Mouse (Mus musculus): ENCODE data around the gene Slc16a3. TPM values are rescaled to one million over a fixed set of nuclear protein-coding genes. Genes with fewer than 3 reads are reported as not detected.

Slc16a3 gene
- polyA plus RNA-seq, 1 experiment from 2014 or later = 92.6 TPM

DNA sequence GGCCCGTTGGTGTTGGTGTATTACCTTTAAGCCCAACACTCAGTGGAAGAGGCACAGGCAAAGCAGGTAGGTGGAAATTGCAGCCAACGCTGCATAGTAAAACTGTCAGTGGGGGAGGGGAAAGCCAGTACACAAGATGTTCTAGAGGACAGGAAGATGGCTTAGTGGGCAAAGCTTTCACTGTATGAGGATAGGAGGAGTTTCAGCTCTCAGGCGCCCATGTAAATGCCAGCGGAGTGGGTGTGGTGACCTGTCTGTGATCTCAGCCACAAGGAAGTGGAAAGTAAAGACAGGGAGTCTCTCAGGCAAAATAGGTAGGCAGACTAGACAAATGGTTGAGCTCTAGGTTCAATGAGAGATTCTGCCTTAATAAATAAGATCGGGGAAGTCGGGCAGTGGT is 7.3 kb upstream of the Slc16a3 start:
- no peak overlapping the region for H3K27ac ChIP-seq (ENCODE audit: low read length)
- no peak overlapping the region for H3K9ac ChIP-seq (ENCODE audit: low read depth, low read length)
- no peaks in the 10 kb centered on the region; the same call in 1 of the 2 replicates for H3K4me1 ChIP-seq (ENCODE audit: control insufficient read depth, insufficient read depth, low read length)
- no peak overlapping the region for H3K4me3 ChIP-seq (ENCODE audit: low read length)
- no peak for ATAC-seq
- no peaks in the 10 kb centered on the region for H3K9me3 ChIP-seq (ENCODE audit: control insufficient read depth, low read length)
- no peak overlapping the region for H3K4me2 ChIP-seq (ENCODE audit: low read depth, low read length)
- WGBS = 81% methylated on average over 6 of the region's 6 CpGs
- no peaks in the 10 kb centered on the region for H3K27me3 ChIP-seq (replicated peaks; ENCODE audit: control insufficient read depth, insufficient read depth, low read length)
- H3K36me3 ChIP-seq (ENCODE audit: control insufficient read depth, insufficient read depth, low read length) = no peaks in the 10 kb centered on the region

DNA sequence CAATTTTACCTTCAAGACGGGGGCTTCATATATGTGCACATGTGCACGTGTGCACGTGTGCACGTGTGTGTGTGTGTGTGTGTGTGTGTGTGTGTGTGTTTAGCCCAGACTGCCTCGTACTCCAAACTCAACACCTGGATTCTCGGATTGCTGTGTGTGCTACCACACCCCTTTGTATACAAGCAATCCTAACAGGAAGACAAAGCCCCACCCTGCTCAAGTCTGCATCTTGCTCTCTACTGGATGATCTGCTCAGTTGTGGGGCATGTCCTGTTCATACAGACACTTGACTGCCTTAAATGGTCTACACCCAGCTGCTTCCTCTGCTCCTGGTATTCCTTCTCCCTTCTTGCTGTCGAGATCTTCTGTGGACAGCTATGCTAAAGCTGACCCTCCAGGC is 3.0 kb upstream of the Slc16a3 start:
- Histone ChIP-seq H3K4me1 (ENCODE audit: control insufficient read depth, insufficient read depth, low read length) (peaks cover 11% of the 10 kb centered on the region; the same call in 1 of the 2 replicates), H3K27me3 (replicated peaks; ENCODE audit: control insufficient read depth, insufficient read depth, low read length) (no peaks in the 10 kb centered on the region), H3K36me3 (ENCODE audit: control insufficient read depth, insufficient read depth, low read length) (no peaks in the 10 kb centered on the region), H3K9ac (ENCODE audit: low read depth, low read length) (no peak overlapping the region), H3K9me3 (ENCODE audit: control insufficient read depth, low read length) (no peaks in the 10 kb centered on the region), H3K27ac (ENCODE audit: low read length) (no peak overlapping the region), H3K4me3 (ENCODE audit: low read length) (no peak overlapping the region), H3K4me2 (ENCODE audit: low read depth, low read length) (no peak overlapping the region)
- 78% methylated on average over 7 of the region's 7 CpGs for WGBS
- ATAC-seq = no peak

DNA sequence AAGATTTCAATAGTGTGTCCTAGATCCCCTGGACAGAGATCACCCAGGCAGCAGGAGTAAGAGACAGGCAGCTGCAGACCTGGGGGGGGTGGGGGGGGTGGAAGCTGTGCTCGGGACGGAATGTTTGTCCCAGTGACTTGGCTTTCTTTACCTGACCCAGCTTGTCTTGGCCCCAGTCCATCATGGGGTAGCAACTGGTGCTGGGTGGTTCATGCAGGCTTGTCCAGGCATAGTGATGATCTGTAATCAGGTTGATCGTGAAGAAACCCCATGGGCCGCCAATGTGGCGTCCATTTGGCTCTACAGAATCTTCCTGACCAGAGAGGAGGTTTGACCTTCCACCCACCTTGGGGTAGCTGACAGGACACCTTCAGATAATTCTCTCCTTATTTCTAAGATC is 2.4 kb upstream of the Slc16a3 start:
- no peak for ATAC-seq
- no peak overlapping the region for H3K27ac ChIP-seq (ENCODE audit: low read length)
- no peak overlapping the region for H3K4me3 ChIP-seq (ENCODE audit: low read length)
- peaks cover 16% of the 10 kb centered on the region; the same call in 1 of the 2 replicates for H3K4me1 ChIP-seq (ENCODE audit: control insufficient read depth, insufficient read depth, low read length)
- no peaks in the 10 kb centered on the region for H3K36me3 ChIP-seq (ENCODE audit: control insufficient read depth, insufficient read depth, low read length)
- H3K4me2 ChIP-seq (ENCODE audit: low read depth, low read length) = no peak overlapping the region
- H3K9me3 ChIP-seq (ENCODE audit: control insufficient read depth, low read length) = no peaks in the 10 kb centered on the region
- 88% methylated on average over 5 of the region's 5 CpGs for WGBS
- no peak overlapping the region for H3K9ac ChIP-seq (ENCODE audit: low read depth, low read length)
- no peaks in the 10 kb centered on the region for H3K27me3 ChIP-seq (replicated peaks; ENCODE audit: control insufficient read depth, insufficient read depth, low read length)

DNA sequence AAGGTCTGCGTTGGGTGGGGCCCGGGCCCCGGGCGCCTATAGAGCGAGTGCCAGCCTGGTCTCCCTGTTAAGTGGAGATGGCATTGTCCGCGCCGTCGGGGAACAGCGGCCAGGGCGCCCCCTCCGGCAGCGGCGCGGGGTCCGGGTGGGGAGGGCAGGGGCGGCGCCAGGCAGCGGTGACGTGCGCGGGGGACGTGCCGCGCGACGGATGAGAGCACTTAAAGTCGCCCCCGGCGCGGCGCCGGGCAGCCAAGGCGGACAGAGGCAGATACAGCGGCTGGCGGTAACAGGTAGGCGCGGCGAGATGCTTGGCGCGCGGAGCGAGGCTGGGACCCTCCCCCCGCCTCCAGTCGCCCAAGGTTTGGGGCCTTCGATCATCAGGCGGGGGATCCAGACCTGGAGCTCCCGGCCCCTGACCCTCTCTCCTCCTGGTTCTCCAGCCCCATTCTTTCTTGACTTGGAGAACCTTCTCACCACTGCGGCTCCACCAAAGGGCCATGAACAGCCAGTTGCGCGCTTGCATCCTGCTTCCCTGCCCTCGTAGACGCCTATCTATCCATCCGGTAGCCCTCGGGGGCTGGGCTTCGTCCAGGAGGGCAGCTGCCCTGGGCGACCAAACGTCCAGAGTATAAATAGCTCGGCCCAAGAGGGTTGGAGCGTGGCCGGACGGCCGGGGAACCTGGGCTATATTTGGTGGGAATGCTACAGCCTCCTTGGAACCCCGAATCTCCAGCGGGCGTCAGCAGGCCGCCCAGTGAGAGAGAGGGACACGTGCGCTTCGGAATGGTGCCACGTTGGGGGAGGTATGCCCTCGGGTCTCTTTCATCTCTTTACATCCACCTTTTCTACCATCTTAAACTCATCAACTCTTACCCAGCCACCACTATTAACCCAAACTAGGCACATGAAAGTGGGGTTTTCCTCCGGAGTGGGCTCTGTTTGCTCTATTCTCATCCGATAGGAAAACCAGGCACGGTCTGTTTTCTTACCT is 876 bp downstream of the Slc16a3 start:
- Histone ChIP-seq H3K9ac (ENCODE audit: low read depth, low read length) (peak overlapping the region; percentile 76), H3K4me2 (ENCODE audit: low read depth, low read length) (peak overlapping the region; percentile 83), H3K9me3 (ENCODE audit: control insufficient read depth, low read length) (no peaks in the 10 kb centered on the region), H3K4me1 (ENCODE audit: control insufficient read depth, insufficient read depth, low read length) (peaks cover 29% of the 10 kb centered on the region), H3K36me3 (ENCODE audit: control insufficient read depth, insufficient read depth, low read length) (no peaks in the 10 kb centered on the region), H3K27me3 (replicated peaks; ENCODE audit: control insufficient read depth, insufficient read depth, low read length) (no peaks in the 10 kb centered on the region), H3K27ac (ENCODE audit: low read length) (peak overlapping the region; percentile 73), H3K4me3 (ENCODE audit: low read length) (peak overlapping the region; percentile 65)
- WGBS = 2% methylated on average over 73 of the region's 75 CpGs
- peak; percentile 54 for ATAC-seq

DNA sequence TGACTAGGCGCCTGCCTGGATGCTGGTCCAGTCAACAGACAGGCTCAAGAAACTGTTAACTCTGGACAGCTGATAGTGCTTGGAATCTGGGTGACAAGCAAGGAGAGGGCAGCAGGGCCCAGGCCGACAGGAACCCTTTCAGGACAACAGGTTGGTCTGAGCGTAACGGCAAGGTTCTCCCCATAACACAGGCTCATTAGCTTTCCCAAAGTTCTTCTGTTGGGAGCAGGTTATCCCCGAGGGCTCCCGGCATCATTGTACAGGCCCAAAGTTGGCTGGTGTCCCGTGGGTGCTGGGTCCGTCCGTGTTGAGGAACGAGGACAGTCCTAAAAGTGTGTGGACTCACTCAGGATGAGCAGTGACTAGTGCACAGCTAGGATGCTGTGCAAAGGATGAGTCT is 1.6 kb downstream of the Slc16a3 start:
- Histone ChIP-seq H3K4me3 (ENCODE audit: low read length) (peak overlapping the region; percentile 65), H3K9ac (ENCODE audit: low read depth, low read length) (peak overlapping the region; percentile 76), H3K4me2 (ENCODE audit: low read depth, low read length) (peak overlapping the region; percentile 83), H3K27me3 (replicated peaks; ENCODE audit: control insufficient read depth, insufficient read depth, low read length) (no peaks in the 10 kb centered on the region), H3K9me3 (ENCODE audit: control insufficient read depth, low read length) (no peaks in the 10 kb centered on the region), H3K36me3 (ENCODE audit: control insufficient read depth, insufficient read depth, low read length) (no peaks in the 10 kb centered on the region), H3K27ac (ENCODE audit: low read length) (peak overlapping the region; percentile 73), H3K4me1 (ENCODE audit: control insufficient read depth, insufficient read depth, low read length) (peaks cover 33% of the 10 kb centered on the region)
- no peak for ATAC-seq
- WGBS = 28% methylated on average over 10 of the region's 10 CpGs

DNA sequence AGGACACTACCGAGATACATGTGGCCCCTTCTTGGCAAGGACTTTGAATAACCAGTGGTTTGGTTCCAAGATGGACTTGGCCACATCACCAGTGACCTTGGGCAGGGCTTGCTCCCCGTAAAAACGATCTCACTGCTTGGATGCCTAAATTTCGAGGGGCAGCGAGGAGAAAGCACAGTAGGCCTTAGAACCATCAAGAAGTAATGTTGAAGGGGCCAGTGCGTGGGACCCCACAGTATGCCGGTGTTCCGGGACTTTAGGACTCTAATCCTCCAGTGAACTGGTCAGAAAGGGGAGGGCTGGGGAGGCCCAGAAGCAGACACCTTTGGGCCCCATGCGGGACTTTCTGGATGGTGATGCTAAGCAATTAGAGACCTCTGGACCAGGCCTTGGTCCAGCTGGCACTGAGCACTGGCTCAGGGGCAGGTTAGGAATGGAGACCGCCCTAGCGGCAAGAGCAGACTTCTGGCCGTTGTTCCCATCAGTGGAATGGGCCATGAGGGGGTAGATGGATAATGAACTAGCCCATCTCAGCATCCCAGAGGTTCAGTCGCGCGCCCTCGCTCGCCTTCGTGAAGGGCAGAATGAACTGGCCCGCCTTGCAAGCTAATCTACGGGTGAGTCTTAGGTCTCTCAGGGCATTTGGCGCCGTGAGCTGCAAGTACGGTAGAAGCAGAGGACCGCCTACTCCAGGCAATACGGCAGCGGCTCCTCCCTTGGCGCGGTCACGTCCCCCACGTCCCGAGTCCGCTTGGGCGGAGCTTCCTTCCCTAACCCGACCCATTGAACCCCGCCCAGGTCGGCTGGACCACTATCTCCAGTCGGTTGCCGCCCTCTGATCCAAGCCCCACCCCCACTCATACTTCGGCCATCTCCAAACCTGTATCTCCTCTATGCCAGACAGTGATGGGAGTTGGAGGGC is 2.3 kb downstream of the Slc16a3 start:
- Histone ChIP-seq H3K27ac (ENCODE audit: low read length) (peak overlapping the region; percentile 72), H3K36me3 (ENCODE audit: control insufficient read depth, insufficient read depth, low read length) (no peaks in the 10 kb centered on the region), H3K9ac (ENCODE audit: low read depth, low read length) (peak overlapping the region; percentile 76), H3K4me2 (ENCODE audit: low read depth, low read length) (peak overlapping the region; percentile 83), H3K4me3 (ENCODE audit: low read length) (peak overlapping the region; percentile 65), H3K4me1 (ENCODE audit: control insufficient read depth, insufficient read depth, low read length) (peaks cover 37% of the 10 kb centered on the region), H3K27me3 (replicated peaks; ENCODE audit: control insufficient read depth, insufficient read depth, low read length) (no peaks in the 10 kb centered on the region), H3K9me3 (ENCODE audit: control insufficient read depth, low read length) (no peaks in the 10 kb centered on the region)
- WGBS = 4% methylated on average over 39 of the region's 39 CpGs
- ATAC-seq = peak; percentile 87

DNA sequence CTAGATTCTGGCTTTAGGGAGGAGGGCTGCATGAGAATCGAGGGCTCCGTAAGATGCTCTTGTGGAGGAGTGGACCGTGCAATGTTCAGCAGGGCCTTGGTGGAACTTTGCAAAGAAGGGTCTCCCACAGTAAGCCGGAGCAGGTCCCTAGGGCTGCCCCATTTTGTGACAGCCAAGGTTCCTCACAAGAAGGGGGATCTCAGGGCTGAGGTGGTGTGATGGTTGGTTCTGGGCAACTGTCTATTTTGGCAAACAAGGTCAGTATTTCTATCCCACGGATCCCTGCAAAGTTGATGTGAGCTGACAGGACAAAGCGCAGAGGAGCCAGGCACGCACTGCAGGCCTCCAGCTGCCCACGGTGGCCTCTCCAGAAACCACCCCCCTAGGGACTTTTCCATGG is 3.0 kb downstream of the Slc16a3 start:
- WGBS = 29% methylated on average over 8 of the region's 8 CpGs
- Histone ChIP-seq H3K9ac (ENCODE audit: low read depth, low read length) (peak overlapping the region; percentile 52; the same call in 1 of the 2 replicates), H3K4me1 (ENCODE audit: control insufficient read depth, insufficient read depth, low read length) (peaks cover 37% of the 10 kb centered on the region), H3K4me2 (ENCODE audit: low read depth, low read length) (peak overlapping the region; percentile 83), H3K27ac (ENCODE audit: low read length) (peak overlapping the region; percentile 60), H3K27me3 (replicated peaks; ENCODE audit: control insufficient read depth, insufficient read depth, low read length) (no peaks in the 10 kb centered on the region), H3K36me3 (ENCODE audit: control insufficient read depth, insufficient read depth, low read length) (peaks cover 2% of the 10 kb centered on the region; the same call in 1 of the 2 replicates), H3K9me3 (ENCODE audit: control insufficient read depth, low read length) (no peaks in the 10 kb centered on the region), H3K4me3 (ENCODE audit: low read length) (peak overlapping the region; percentile 65)
- ATAC-seq = no peak

DNA sequence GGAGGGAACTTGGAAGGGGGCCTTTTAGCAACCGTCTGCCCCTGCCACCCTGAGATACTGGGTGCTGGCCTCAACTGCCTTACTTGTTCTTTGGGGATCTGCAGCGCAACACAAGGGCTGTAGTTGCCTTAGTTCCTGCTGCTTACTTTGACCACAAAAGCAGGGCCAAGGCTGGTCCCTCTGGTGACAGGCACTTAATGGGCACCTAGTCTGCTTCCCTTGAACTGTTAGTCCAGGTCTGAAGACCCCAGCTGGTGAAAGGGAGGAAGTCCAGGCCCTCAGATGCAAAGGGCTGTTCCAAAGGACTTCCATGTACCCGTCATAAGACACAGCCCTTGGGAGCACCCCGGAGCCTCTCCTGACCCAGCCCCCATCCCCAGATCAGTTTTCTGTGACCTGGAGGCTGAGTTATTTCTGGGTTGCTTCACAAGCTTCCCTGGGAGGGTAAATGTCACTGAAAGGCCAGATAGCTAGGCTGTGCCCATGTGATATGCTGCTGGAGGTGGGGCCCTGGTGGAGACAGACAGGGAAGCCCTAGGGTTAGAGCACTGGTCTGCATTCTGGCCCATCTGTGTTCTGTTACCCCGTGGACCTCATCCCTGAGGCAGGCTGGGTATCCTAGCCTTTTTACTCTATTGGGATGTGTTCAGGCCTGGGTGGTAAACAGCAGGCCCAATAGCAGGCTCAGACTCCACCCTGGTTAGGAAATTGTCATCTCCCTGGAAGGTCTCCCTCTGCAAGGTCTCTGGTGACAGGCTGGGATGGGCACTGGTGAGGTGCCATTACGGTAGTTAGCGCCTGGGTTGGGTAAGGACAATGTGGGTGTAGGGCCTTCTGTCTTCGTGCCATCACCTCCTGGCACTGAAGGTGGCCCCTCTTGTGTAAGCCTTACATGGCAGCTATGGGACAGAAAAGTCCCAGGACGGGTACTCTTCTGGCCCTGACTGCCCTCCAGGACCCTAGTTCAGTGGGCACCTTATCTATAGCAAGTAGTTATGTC is 3.8 kb downstream of the Slc16a3 start:
- no peak for ATAC-seq
- H3K27ac ChIP-seq (ENCODE audit: low read length) = no peak overlapping the region
- peaks cover 39% of the 10 kb centered on the region for H3K4me1 ChIP-seq (ENCODE audit: control insufficient read depth, insufficient read depth, low read length)
- H3K4me2 ChIP-seq (ENCODE audit: low read depth, low read length) = peak overlapping the region; percentile 83
- no peaks in the 10 kb centered on the region for H3K9me3 ChIP-seq (ENCODE audit: control insufficient read depth, low read length)
- H3K9ac ChIP-seq (ENCODE audit: low read depth, low read length) = 0 out of 2 replicates have a peak overlapping the region, but pooled peaks have one; percentile 2
- H3K36me3 ChIP-seq (ENCODE audit: control insufficient read depth, insufficient read depth, low read length) = peaks cover 9% of the 10 kb centered on the region; the same call in 1 of the 2 replicates
- H3K4me3 ChIP-seq (ENCODE audit: low read length) = no peak overlapping the region
- H3K27me3 ChIP-seq (replicated peaks; ENCODE audit: control insufficient read depth, insufficient read depth, low read length) = no peaks in the 10 kb centered on the region
- 84% methylated on average over 9 of the region's 9 CpGs for WGBS
